Mouse (Mus musculus) C2C12 (cell line): ENCODE data around the gene Espn. TPM values are rescaled to one million over a fixed set of nuclear protein-coding genes. Genes with fewer than 3 reads are reported as not detected.

Experiments
- H3K27me3 ChIP-seq: one replicate; pipeline ENCODE4 v1.6.1; 2011; ENCODE audit not compliant: control insufficient read depth, insufficient read depth, insufficient read length
- H3K36me3 ChIP-seq: one replicate; pipeline ENCODE4 v1.6.1; 2011; ENCODE audit not compliant: control insufficient read depth, insufficient read depth
- H3K4me3 ChIP-seq: one replicate; pipeline ENCODE4 v1.5.1; 2011; ENCODE audit warnings: mild to moderate bottlenecking, control low read depth; ENCODE audit not compliant: poor library complexity, insufficient read depth, severe bottlenecking
- H3K79me2 ChIP-seq: one replicate; pipeline ENCODE4 v1.6.1; 2011; ENCODE audit not compliant: control insufficient read depth, insufficient read depth
- H3K79me3 ChIP-seq: one replicate; pipeline ENCODE4 v1.6.1; 2011; ENCODE audit warnings: low read depth, control low read depth
- H3ac ChIP-seq: one replicate; pipeline ENCODE3; 2011; ENCODE audit warnings: low read depth; ENCODE audit not compliant: control insufficient read depth, insufficient read length
- CEBPB ChIP-seq: IDR thresholded peaks from one replicate; pipeline ENCODE4 v1.6.1; 2011; ENCODE audit warnings: low read depth, mild to moderate bottlenecking, control low read depth, moderate library complexity
- CTCF ChIP-seq: IDR thresholded peaks from one replicate; pipeline ENCODE4 v1.5.1; 2011; ENCODE audit not compliant: control insufficient read depth, insufficient read depth, insufficient read length
- FOSL1 ChIP-seq: IDR thresholded peaks from one replicate; pipeline ENCODE4 v1.8.0; 2011; ENCODE audit warnings: mild to moderate bottlenecking, low read length; ENCODE audit not compliant: poor library complexity, insufficient read depth, severe bottlenecking
- MAX ChIP-seq: IDR thresholded peaks from one replicate; pipeline ENCODE4 v1.6.1; 2011; ENCODE audit warnings: mild to moderate bottlenecking, control low read depth
- MYOD1 ChIP-seq: IDR thresholded peaks from one replicate; pipeline ENCODE4 v1.6.1; 2011; ENCODE audit warnings: low read depth; ENCODE audit not compliant: control insufficient read depth, insufficient read length
- MYOG ChIP-seq: IDR thresholded peaks from one replicate; pipeline ENCODE4 v1.6.1; 2011; ENCODE audit not compliant: control insufficient read depth, insufficient read length; ENCODE audit errors: extremely low read depth
- USF1 ChIP-seq: IDR thresholded peaks from one replicate; pipeline ENCODE4 v1.6.1; 2011; ENCODE audit warnings: low read depth, mild to moderate bottlenecking, control low read depth, moderate library complexity
- polyA plus RNA-seq: library from polyadenylated mRNA; unstranded; fragments of >200 nt; fragmentation: generic; extraction: Trizol; gene quantifications from one replicate; pipeline ENCODE4 v1.2.1, GENCODE M21; 2012; ENCODE audit warnings: missing spikeins

Gene Espn
- polyA plus RNA-seq, 1 experiment = 0.97 TPM

- TF ChIP-seq MYOG (no peak), CEBPB (no peak)
- Histone ChIP-seq H3K36me3 (no peaks in the 10 kb centered on the region), H3K27me3 (peaks cover 14% of the 10 kb centered on the region), H3ac (no peak overlapping the region), H3K4me3 (no peak overlapping the region), H3K79me2 (no peaks in the 10 kb centered on the region), H3K79me3 (no peaks in the 10 kb centered on the region)
These were observed 31.6 kb downstream of the Espn start for GRCm38 (mm10) chr4:152120311-152121182.

GRCm38 (mm10) chr4:152119396-152120292 lies 32.5 kb downstream of the Espn start:
- Histone ChIP-seq H3K79me2 (no peaks in the 10 kb centered on the region), H3K4me3 (no peak overlapping the region), H3K36me3 (no peaks in the 10 kb centered on the region), H3ac (no peak overlapping the region), H3K79me3 (no peaks in the 10 kb centered on the region), H3K27me3 (peaks cover 5% of the 10 kb centered on the region)
- TF ChIP-seq USF1 (no peak), FOSL1 (no peak), CEBPB (no peak), MYOG (no peak), MYOD1 (no peak), CTCF (no peak), MAX (no peak)

- Histone ChIP-seq H3K79me3 (no peaks in the 10 kb centered on the region), H3K27me3 (no peaks in the 10 kb centered on the region), H3K4me3 (no peak overlapping the region), H3K36me3 (peaks cover 3% of the 10 kb centered on the region), H3K79me2 (no peaks in the 10 kb centered on the region), H3ac (no peak overlapping the region)
- TF ChIP-seq USF1 (no peak), MYOG (no peak), FOSL1 (no peak), MYOD1 (no peak), CEBPB (no peak), CTCF (no peak), MAX (no peak)
These were observed 34.6 kb downstream of the Espn start for GRCm38 (mm10) chr4:152117538-152117937.

GRCm38 (mm10) chr4:152115921-152116612 lies 36.1 kb downstream of the Espn start, which contains the start of gene Tnfrsf25:
Tnfrsf25 (plus strand) TSS chr4:152115934.
- TF ChIP-seq FOSL1 = no peak
- no peak for TF ChIP-seq MYOD1
- TF ChIP-seq CEBPB = no peak
- TF ChIP-seq CTCF = no peak
- peaks cover 13% of the 10 kb centered on the region for H3K36me3 ChIP-seq

GRCm38 (mm10) chr4:152114080-152114479 lies 38.1 kb downstream of the Espn start:
- Histone ChIP-seq H3K79me2 (no peaks in the 10 kb centered on the region), H3K27me3 (no peaks in the 10 kb centered on the region), H3K36me3 (peaks cover 28% of the 10 kb centered on the region), H3ac (no peak overlapping the region), H3K4me3 (no peak overlapping the region), H3K79me3 (no peaks in the 10 kb centered on the region)
- TF ChIP-seq MAX = no peak
- no peak for TF ChIP-seq FOSL1
- no peak for TF ChIP-seq CEBPB
- TF ChIP-seq MYOG = no peak

More at GRCm38 (mm10) chr4:152115921-152116612, 36.1 kb downstream of the Espn start, which contains the start of gene Tnfrsf25:
- Histone ChIP-seq H3K27me3 (no peaks in the 10 kb centered on the region), H3ac (no peak within 1 kb of the TSS), H3K79me3 (no peaks in the 10 kb centered on the region), H3K79me2 (no peaks in the 10 kb centered on the region), H3K4me3 (no peak within 1 kb of the TSS)
